Mouse (Mus musculus): ENCODE measurements around the gene Gm3238.
"Not testable (repeated sequence)": the region's sequence is repeated elsewhere in the genome, so short reads cannot be mapped to it uniquely, and the experiment has no call there.

Gene Gm3238

DNA sequence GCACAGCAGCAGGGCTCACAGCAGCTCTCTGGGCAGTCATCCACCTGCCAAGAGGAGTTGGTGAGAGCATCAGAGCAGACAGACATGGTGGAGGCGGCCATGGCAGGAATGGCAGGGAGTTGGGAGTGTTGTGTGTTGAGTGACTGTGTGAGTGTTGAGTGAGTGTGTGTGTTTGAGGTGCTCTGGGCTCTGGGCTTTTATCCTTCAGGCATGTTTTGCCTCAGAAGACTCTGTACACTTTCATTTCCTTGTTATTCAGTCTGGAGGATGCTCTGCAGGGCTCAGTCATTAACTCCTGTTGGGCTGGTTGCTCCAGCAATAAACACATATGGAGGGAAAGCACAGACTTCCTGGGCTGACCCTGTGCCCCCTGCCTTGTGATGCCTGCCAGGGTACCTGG, at the start of gene Gm3238:
TSS of gene Gm3238 (minus strand) at position 101 of the 400 bp plus-strand sequence.
- DNase-seq (ENCODE audit: low read depth, low spot score) = not testable (repeated sequence)

DNA sequence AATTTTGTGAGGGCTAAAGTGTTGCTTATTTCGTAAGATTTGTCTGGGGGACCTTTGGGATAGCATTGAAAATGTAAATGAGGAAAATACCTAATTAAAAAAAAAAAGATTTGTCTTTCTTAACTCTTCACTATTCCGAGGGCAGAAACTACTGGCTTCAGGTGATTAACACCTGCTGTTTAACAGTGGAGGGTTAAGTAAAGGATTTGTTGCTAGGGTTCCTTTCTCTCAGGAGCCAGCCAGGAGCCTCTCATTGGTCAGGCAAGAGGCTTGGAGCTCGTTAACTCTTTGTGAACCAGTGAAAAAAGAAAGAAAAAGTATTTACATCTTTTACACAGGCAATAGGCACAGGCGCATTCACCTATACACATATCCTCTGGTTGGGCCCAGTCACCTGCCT, 48.1 kb upstream of the Gm3238 start:
- DNase-seq (ENCODE audit: low read depth, low spot score) = no peak

DNA sequence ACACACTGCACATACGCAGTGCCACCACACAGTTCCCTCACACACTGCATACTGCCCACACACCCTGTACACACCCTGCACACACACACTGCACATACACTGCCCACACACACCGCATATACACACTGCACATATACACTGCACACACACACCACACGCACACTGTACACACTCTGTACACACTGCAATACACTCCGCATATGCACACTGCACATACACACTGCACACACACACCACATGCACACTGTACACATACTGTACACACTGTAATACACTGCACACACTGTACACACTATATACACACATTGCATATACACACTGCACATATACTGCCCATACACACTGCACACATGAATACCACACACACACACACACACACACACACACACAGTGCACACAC, 47.4 kb upstream of the Gm3238 start:
- no peak for DNase-seq (ENCODE audit: low read depth, low spot score)

DNA sequence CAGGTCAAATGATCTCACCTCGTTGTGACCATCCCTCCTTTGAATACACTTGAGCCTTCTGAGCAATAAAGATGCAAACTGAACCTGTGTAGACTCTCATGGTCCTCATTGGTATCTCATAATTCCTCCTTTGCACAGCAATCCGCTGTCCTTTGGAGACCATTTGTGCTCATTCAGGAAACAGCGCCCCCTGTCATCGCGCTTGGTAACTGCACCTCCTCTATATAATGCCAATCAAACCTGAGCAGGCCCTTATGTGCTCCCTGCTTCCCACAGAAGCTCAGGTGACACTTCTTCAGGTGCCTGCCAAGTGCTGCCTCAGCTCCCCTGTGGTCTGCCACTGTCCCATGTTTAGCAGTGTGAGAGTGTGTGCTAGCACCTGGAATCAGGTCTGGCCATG, 44.4 kb upstream of the Gm3238 start:
- DNase-seq (ENCODE audit: low read depth, low spot score) = no peak

DNA sequence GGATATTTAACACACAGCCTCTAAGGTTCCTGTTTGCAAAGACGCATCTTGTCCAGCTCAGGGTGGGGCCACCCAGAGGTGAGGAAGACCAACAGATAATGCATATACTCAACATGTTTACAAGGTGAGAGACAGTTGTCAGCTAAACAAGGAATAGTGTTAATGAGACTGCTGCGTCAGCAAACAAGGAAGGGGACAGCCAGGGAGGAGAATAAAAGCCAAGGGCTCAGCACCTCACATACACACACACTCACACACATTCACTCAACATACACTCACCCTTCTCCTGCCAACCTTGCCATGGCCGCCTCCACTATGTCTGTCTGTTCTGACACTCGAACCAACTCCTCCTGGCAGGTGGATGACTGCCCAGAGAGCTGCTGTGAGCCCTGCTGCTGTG, 43.3 kb upstream of the Gm3238 start, which contains the start of gene Gm2696:
TSS of gene Gm2696 (plus strand) at position 301 of the 400 bp plus-strand sequence.
- DNase-seq (ENCODE audit: low read depth, low spot score) = no peak

DNA sequence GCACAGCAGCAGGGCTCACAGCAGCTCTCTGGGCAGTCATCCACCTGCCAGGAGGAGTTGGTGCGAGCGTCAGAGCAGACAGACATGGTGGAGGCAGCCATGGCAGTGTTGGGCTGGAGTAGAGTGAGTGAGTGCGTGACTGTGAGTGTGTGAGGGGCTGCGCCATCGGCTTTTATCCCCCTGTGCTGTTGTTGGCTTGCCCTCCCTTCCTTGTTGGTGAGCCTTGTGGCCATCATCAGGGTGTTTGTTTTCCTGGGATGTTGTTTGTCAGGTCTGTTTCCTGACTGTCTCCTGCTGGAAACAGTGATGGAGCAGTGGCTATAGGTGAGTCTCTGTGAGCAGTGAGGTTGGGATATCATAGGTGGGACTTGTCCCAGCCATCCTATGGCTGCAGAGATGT, 40.6 kb upstream of the Gm3238 start, which contains the start of gene Gm9507:
TSS of gene Gm9507 (minus strand) at position 101 of the 400 bp plus-strand sequence.
- DNase-seq (ENCODE audit: low read depth, low spot score) = no peak

DNA sequence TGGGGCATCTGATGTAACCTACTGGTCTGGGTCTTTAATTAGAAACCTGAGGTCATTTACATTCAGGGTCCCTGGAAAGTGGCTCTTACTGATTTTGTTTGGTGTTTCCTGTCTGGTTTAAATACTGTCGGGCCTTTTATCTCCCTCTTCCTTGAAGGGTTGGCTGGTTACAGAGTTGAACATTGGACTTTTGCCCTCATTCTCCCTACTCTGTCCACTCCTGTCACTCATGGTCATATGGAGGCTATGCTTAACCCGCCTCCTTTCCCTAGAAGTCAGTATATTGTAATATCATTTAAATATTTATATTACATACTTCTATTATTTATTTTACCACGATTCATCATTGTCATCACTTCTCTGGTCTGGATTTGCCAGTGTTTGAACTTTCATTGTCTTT, 33.0 kb upstream of the Gm3238 start:
- no peak for DNase-seq (ENCODE audit: low read depth, low spot score)

DNA sequence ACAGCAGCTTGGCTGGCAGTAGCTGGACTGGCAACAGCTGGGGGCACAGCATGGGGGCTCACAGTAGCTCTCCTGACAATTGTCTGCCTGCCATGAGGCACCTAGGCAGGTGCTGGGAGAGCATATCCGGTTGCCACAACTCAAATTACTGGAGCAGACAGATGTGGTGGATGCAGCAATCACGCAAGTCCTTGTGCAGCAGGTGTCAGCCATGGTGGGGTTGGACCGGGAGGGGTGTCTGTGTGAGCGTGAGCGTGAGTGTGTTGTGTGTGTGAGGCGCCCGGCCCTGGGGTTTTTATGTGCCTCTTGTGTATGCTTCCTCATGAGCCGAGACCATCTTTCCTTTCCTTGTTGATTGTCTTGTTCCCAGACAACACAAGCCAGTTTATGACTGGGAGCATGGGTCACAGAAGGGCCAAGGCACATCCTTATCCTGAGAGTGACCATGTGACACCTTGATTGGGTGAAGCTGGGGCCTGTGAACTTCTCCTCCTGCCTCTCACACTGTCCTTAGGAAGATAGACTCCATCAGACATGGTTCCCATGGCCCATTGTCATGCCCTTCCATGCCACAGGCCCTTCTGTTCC, 27.9 kb upstream of the Gm3238 start, which contains the start of gene Gm19668:
TSS of gene Gm19668 (minus strand) at position 213 of the 588 bp plus-strand sequence.
- no peak for DNase-seq (ENCODE audit: low read depth, low spot score)

DNA sequence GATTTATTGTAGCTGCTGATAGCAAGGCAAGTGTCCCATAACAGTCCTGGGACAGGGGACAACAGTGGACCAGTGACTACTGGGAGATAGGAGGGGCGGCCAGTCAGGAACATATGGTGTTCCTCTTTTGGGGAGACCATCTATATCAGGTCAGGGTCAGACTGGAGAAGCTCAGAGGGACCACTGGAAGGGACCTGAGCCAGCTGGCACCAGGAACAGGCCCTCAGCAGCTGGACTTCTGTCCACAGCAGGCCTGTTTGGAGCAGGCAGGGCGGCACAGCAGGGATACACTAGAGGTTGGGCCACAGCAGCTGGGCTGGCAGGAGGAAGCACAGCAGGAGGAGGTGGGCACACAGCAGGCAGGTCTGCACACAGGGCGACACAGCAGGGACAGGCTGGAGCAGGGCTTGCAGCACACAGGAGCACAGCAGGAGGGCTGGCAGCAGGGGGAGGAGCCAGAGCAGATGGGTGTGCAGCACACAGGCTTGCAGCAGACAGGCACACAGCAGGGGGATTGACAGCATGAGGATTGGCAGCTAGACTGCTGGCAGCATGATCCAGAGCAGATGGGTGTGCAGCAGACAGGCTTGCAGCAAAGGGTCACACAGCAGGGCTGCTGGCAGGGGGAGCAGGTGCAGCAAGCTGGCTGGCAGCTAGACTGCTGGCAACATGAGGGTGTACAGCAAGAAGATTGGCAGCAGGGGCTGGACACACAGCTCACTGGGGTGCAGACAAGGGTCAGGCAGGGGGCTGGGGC, 27.2 kb upstream of the Gm3238 start:
- DNase-seq (ENCODE audit: low read depth, low spot score) = not testable (repeated sequence)

DNA sequence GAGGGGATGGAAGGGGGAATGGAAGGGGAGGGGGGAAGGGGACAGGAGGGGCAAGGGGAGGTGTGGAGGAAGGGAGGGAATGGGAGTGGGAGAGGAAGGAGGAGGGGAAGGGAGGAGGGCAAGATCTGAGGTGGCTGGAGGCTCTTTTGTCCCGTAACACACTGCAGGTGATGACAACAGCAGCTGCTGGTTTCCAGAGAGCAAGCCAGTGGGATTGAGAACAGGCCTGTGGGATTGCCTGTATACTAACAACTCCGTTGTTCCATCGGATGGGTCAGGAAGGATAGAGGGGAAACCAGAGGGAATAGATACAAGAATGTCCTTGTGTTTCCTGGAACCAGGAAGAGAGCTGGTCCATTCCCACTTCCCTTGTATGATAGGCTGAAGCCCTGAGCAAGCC, 26.6 kb upstream of the Gm3238 start:
- DNase-seq (ENCODE audit: low read depth, low spot score) = no peak

DNA sequence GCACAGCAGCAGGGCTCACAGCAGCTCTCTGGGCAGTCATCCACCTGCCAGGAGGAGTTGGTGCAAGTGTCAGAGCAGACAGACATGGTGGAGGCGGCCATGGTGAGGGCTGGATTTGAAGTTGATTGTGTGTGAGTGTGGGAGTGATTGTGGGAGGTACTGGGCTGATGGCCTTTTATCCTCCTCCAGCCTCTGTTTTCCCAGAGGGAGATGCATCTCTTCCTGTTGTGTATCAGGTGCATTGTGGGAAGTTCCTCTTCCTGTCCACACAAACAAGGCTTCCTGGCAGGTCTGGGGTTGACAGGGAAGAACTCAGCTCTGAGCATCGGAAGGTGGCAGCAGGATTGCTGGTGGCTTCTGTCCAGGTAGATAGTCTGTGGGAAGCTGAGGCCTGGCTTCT, 23.9 kb upstream of the Gm3238 start, which contains the start of gene Gm9639:
TSS of gene Gm9639 (minus strand) at position 101 of the 400 bp plus-strand sequence.
- DNase-seq (ENCODE audit: low read depth, low spot score) = no peak

DNA sequence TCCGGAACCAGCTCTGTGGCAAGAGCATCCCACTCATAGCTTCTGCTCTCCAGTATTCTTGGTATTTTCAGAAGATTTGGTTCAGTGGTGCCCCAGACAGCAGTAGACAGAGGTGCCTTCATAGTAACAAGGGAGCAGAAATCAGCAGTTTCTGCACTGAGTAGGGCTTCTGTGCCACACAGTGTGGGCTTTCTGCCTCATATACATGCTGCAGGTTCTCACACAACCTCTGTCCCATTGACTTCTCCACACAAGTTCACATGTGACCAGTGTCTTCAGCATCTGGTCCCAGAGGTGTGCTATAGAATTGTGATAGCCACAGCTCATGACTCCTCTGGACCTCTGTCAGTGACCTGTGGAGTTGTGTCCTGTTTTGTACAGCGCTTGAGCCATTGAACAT, 17.5 kb upstream of the Gm3238 start:
- DNase-seq (ENCODE audit: low read depth, low spot score) = no peak

DNA sequence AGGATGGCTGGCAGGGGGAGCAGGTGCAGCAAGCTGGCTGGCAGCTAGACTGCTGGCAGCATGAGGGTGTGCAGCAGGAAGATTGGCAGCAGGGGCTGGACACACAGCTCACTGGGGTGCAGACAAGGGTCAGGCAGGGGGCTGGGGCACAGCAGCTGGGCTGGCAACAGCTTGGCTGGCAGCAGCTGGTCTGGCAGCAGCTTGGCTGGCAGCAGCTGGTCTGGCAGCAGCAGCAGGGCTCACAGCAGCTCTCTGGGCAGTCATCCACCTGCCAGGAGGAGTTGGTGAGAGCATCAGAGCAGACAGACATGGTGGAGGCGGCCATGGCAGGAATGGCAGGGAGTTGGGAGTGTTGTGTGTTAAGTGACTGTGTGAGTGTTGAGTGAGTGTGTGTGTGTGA, 16.8 kb upstream of the Gm3238 start, which contains the start of gene Gm7137:
TSS of gene Gm7137 (minus strand) at position 325 of the 400 bp plus-strand sequence.
- DNase-seq (ENCODE audit: low read depth, low spot score) = not testable (repeated sequence)

DNA sequence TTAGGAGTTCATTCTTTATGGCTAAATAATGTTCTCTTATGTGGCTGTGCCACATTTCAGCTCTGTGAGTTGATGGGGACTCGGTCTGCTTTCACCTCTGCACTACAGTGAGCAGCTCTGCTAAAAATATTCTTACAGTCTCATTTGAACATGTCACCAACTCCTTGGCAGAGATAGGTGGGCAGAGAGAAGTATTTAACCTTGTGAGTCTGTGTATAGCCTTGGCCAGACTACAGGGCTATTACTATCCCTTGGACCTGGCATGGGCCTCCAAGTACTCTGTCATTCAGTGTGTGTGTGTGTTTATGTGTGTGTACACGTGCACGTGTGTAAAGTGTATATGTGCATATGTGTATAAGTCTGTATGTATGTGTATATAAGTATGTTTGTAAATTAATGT, 12.3 kb upstream of the Gm3238 start:
- not testable (repeated sequence) for DNase-seq (ENCODE audit: low read depth, low spot score)

DNA sequence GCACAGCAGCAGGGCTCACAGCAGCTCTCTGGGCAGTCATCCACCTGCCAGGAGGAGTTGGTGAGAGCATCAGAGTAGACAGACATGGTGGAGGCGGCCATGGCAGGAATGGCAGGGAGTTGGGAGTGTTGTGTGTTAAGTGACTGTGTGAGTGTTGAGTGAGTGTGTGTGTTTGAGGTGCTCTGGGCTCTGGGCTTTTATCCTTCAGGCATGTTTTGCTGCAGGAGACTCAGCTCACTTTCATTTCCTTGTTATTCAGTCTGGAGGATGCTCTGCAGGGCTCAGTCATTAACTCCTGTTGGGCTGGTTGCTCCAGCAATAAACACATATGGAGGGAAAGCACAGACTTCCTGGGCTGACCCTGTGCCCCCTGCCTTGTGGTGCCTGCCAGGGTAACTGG, 11.3 kb upstream of the Gm3238 start, which contains the start of gene Gm3250:
TSS of gene Gm3250 (minus strand) at position 101 of the 400 bp plus-strand sequence.
- DNase-seq (ENCODE audit: low read depth, low spot score) = not testable (repeated sequence)

DNA sequence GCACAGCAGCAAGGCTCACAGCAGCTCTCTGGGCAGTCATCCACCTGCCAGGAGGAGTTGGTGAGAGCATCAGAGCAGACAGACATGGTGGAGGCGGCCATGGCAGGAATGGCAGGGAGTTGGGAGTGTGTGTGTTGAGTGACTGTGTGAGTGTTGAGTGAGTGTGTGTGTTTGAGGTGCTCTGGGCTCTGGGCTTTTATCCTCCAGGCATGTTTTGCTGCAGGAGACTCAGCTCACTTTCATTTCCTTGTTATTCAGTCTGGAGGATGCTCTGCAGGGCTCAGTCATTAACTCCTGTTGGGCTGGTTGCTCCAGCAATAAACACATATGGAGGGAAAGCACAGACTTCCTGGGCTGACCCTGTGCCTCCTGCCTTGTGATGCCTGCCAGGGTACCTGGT, 5.7 kb upstream of the Gm3238 start, which contains the start of gene Gm7138:
TSS of gene Gm7138 (minus strand) at position 101 of the 400 bp plus-strand sequence.
- not testable (repeated sequence) for DNase-seq (ENCODE audit: low read depth, low spot score)

DNA sequence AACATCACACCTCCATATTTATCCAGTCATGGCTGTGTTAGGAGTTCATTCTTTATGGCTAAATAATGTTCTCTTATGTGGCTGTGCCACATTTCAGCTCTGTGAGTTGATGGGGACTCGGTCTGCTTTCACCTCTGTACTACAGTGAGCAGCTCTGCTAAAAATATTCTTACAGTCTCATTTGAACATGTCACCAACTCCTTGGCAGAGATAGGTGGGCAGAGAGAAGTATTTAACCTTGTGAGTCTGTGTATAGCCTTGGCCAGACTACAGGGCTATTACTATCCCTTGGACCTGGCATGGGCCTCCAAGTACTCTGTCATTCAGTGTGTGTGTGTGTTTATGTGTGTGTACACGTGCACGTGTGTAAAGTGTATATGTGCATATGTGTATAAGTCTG, 1.0 kb upstream of the Gm3238 start:
- DNase-seq (ENCODE audit: low read depth, low spot score) = not testable (repeated sequence)

DNA sequence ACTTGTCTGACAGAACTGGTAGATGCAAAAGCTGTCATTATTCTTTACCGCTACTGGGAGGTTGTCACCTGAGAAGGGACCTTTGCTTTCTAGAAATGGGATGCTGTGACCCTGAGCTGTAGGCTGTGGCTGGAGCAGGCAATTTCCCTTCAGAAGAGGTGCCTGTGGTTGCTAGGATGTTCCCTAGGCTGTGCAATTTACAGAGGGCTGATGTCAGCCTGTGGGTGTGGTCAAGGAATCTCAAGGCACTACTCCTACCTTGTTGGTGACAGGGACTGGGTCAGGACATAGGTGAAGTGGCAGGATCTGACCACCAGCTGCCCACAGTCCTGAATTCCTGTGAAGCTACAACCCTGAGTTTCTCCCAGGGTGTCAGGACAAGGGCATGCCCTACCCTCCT, 1.4 kb downstream of the Gm3238 start:
- DNase-seq (ENCODE audit: low read depth, low spot score) = no peak

DNA sequence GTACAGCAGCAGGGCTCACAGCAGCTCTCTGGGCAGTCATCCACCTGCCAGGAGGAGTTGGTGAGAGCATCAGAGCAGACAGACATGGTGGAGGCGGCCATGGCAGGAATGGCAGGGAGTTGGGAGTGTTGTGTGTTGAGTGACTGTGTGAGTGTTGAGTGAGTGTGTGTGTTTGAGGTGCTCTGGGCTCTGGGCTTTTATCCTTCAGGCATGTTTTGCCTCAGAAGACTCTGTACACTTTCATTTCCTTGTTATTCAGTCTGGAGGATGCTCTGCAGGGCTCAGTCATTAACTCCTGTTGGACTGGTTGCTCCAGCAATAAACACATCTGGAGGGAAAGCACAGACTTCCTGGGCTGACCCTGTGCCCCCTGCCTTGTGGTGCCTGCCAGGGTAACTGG, 11.5 kb downstream of the Gm3238 start, which contains the start of gene Gm3233:
TSS of gene Gm3233 (minus strand) at position 101 of the 400 bp plus-strand sequence.
- not testable (repeated sequence) for DNase-seq (ENCODE audit: low read depth, low spot score)

DNA sequence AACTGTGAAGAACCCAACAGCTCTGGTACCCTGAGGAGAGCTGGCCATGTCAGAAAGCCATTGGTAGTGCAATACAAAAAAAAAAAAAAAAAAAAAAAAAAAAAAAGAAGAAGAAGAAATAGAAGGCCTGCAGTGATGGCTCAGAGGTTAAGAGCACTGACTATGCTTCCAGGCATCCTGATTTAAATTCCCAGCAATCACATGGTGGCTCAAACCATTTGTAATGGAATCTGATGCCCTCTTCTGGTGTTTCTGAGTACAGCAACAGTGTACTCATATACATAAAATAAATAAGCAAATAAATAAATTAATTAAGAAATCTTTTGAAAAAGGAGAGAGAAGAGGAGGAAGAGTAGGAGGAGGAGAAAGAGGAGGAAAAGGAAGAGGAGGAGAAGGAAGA, 17.7 kb downstream of the Gm3238 start:
- DNase-seq (ENCODE audit: low read depth, low spot score) = no peak

DNA sequence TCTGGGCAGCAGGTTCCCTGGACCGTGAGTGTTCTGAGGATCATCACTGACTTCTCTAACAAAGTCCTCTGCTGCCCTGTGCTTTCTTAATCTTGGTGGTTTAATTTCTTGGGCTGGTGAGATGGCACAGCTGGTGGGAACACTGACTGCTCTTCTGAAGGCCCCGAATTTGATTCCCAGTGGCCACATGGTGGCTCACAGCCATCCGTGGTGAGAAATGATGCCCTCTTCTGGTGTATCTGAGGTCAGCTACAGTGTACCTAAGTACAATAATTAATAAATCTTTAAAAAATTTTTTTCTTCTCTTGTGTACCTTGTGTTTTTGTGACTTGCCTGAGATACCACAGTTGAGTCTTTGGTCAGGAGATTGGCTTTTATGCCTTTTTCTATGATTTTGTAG, 18.8 kb downstream of the Gm3238 start:
- DNase-seq (ENCODE audit: low read depth, low spot score) = not testable (repeated sequence)

DNA sequence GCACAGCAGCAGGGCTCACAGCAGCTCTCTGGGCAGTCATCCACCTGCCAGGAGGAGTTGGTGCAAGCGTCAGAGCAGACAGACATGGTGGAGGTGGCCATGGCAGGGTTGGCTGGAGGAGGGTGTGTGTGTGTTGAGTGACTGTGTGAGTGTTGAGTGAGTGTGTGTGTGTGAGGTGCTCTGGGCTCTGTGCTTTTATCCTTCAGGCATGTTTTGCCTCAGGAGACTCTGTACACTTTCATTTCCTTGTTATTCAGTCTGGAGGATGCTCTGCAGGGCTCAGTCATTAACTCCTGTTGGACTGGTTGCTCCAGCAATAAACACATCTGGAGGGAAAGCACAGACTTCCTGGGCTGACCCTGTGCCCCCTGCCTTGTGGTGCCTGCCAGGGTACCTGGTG, 19.9 kb downstream of the Gm3238 start, which contains the start of gene Gm9736:
TSS of gene Gm9736 (minus strand) at position 101 of the 400 bp plus-strand sequence.
- DNase-seq (ENCODE audit: low read depth, low spot score) = not testable (repeated sequence)
